Mouse (Mus musculus): ENCODE results near the gene Zfp607a. TPM values are rescaled to one million over a fixed set of nuclear protein-coding genes. Genes with fewer than 3 reads are reported as not detected.
A peak's percentile ranks its signal among the peaks of the same experiment; 100 is the strongest.
"Not testable (repeated sequence)": the region's sequence is repeated elsewhere in the genome, so short reads cannot be mapped to it uniquely, and the experiment has no call there.

The Zfp607a gene
- polyA plus RNA-seq, 1 experiment = not detected

GRCm38 (mm10) chr7:27859301-27860251, 2.2 kb downstream of the Zfp607a start:
- WGBS = 20% methylated on average over 10 of the region's 10 CpGs
- TF ChIP-seq CTCF (IDR thresholded peaks at IDR 0.05; ENCODE audit: insufficient read depth, low read depth, low read length) (no peak), POLR2A (IDR thresholded peaks at IDR 0.05; ENCODE audit: insufficient read depth, low read depth, low read length) (no peak)
- H3K4me1 ChIP-seq (ENCODE audit: control insufficient read depth, insufficient read depth, low read length) = peaks cover 4% of the 10 kb centered on the region; the same call in 1 of the 2 replicates
- no peak overlapping the region for H3K4me3 ChIP-seq (ENCODE audit: insufficient read depth, low read depth, low read length)
- no peak overlapping the region for H3K27ac ChIP-seq (ENCODE audit: insufficient read depth, low read depth, low read length)

GRCm38 (mm10) chr7:27860396-27861235, 3.3 kb downstream of the Zfp607a start:
- under 1% methylated on average over 22 of the region's 22 CpGs for WGBS
- Histone ChIP-seq H3K4me1 (ENCODE audit: control insufficient read depth, insufficient read depth, low read length) (peaks cover 4% of the 10 kb centered on the region; the same call in 1 of the 2 replicates), H3K27ac (ENCODE audit: insufficient read depth, low read depth, low read length) (no peak overlapping the region), H3K4me3 (ENCODE audit: insufficient read depth, low read depth, low read length) (peak overlapping the region; percentile 62)
- no peak for TF ChIP-seq CTCF (IDR thresholded peaks at IDR 0.05; ENCODE audit: insufficient read depth, low read depth, low read length)
- no peak for TF ChIP-seq POLR2A (IDR thresholded peaks at IDR 0.05; ENCODE audit: insufficient read depth, low read depth, low read length)

GRCm38 (mm10) chr7:27862578-27862977, 5.3 kb downstream of the Zfp607a start:
- not testable (repeated sequence) for H3K27ac ChIP-seq (ENCODE audit: insufficient read depth, low read depth, low read length); H3K4me1 ChIP-seq (ENCODE audit: control insufficient read depth, insufficient read depth, low read length); H3K4me3 ChIP-seq (ENCODE audit: insufficient read depth, low read depth, low read length)
- 88% methylated on average over 5 of the region's 5 CpGs for WGBS

DNA sequence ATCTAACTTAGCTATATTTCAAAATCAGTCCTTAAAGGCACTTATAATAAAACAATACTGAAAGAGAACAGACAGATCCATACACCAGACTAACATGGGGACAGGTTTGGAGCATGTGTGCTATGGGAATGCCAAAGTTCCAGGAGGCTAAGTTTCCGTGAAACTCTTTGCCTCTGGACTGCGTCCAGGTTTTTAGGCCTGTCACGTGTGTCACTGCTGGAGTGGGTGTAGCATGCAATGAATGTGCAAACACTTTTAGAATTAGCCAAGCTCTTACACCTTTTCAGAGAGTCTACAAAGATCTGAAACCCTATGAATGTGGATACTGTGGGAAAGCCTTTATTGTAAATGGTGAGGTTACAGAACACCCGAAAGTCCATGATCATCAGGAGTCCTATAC, 24.4 kb downstream of the Zfp607a start:
- H3K4me3 ChIP-seq (ENCODE audit: insufficient read depth, low read depth, low read length) = no peak overlapping the region
- no peaks in the 10 kb centered on the region for H3K4me1 ChIP-seq (ENCODE audit: control insufficient read depth, insufficient read depth, low read length)
- WGBS = 88% methylated on average over 4 of the region's 4 CpGs
- no peak overlapping the region for H3K27ac ChIP-seq (ENCODE audit: insufficient read depth, low read depth, low read length)
- TF ChIP-seq POLR2A (IDR thresholded peaks at IDR 0.05; ENCODE audit: insufficient read depth, low read depth, low read length) (no peak), CTCF (IDR thresholded peaks at IDR 0.05; ENCODE audit: insufficient read depth, low read depth, low read length) (no peak)

GRCm38 (mm10) chr7:27900601-27901000, 43.3 kb downstream of the Zfp607a start:
- no peak overlapping the region for H3K4me3 ChIP-seq (ENCODE audit: insufficient read depth, low read depth, low read length)
- no peak overlapping the region for H3K27ac ChIP-seq (ENCODE audit: insufficient read depth, low read depth, low read length)
- WGBS = 96% methylated on average over 4 of the region's 4 CpGs
- TF ChIP-seq CTCF (IDR thresholded peaks at IDR 0.05; ENCODE audit: insufficient read depth, low read depth, low read length) (no peak), POLR2A (IDR thresholded peaks at IDR 0.05; ENCODE audit: insufficient read depth, low read depth, low read length) (no peak)
- no peaks in the 10 kb centered on the region for H3K4me1 ChIP-seq (ENCODE audit: control insufficient read depth, insufficient read depth, low read length)

GRCm38 (mm10) chr7:27905061-27905848, 47.9 kb downstream of the Zfp607a start:
- WGBS = 83% methylated on average over 11 of the region's 11 CpGs

DNA sequence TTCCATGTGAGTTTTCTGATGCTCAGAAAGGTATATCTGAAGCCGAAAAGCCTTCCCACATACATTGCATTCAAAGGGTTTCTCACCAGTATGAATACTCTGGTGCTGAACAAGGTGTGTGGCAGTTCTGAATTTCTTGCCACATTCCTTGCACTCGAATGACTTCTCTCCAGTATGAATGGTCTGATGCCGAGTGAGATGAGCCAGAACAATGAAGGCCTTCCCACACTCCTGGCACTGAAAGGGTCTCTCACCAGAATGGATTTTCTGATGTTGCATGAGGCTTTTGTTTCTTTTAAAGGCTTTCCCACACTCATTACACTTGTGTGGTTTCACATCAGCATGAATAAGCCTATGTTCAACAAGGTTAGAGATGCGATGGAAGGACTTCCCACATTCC, 53.6 kb downstream of the Zfp607a start:
- not testable (repeated sequence) for H3K4me3 ChIP-seq (ENCODE audit: insufficient read depth, low read depth, low read length); H3K27ac ChIP-seq (ENCODE audit: insufficient read depth, low read depth, low read length); H3K4me1 ChIP-seq (ENCODE audit: control insufficient read depth, insufficient read depth, low read length)
- WGBS = 43% methylated on average over 4 of the region's 4 CpGs

More at GRCm38 (mm10) chr7:27905061-27905848, 47.9 kb downstream of the Zfp607a start:
- Histone ChIP-seq H3K27ac (ENCODE audit: insufficient read depth, low read depth, low read length) (no peak overlapping the region), H3K4me3 (ENCODE audit: insufficient read depth, low read depth, low read length) (no peak overlapping the region), H3K4me1 (ENCODE audit: control insufficient read depth, insufficient read depth, low read length) (no peaks in the 10 kb centered on the region)
- TF ChIP-seq POLR2A (IDR thresholded peaks at IDR 0.05; ENCODE audit: insufficient read depth, low read depth, low read length) (no peak), CTCF (IDR thresholded peaks at IDR 0.05; ENCODE audit: insufficient read depth, low read depth, low read length) (no peak)

GRCm38 (mm10) chr7:27927041-27927440, 69.7 kb downstream of the Zfp607a start:
- WGBS = 48% methylated on average over 4 of the region's 4 CpGs
- H3K27ac ChIP-seq (ENCODE audit: insufficient read depth, low read depth, low read length); H3K4me1 ChIP-seq (ENCODE audit: control insufficient read depth, insufficient read depth, low read length); H3K4me3 ChIP-seq (ENCODE audit: insufficient read depth, low read depth, low read length): not testable (repeated sequence)

Measured in olfactory bulb, adult 2 months (tissue).